Mouse (Mus musculus): ENCODE measurements around the gene 4933411K16Rik.

The 4933411K16Rik gene

DNA sequence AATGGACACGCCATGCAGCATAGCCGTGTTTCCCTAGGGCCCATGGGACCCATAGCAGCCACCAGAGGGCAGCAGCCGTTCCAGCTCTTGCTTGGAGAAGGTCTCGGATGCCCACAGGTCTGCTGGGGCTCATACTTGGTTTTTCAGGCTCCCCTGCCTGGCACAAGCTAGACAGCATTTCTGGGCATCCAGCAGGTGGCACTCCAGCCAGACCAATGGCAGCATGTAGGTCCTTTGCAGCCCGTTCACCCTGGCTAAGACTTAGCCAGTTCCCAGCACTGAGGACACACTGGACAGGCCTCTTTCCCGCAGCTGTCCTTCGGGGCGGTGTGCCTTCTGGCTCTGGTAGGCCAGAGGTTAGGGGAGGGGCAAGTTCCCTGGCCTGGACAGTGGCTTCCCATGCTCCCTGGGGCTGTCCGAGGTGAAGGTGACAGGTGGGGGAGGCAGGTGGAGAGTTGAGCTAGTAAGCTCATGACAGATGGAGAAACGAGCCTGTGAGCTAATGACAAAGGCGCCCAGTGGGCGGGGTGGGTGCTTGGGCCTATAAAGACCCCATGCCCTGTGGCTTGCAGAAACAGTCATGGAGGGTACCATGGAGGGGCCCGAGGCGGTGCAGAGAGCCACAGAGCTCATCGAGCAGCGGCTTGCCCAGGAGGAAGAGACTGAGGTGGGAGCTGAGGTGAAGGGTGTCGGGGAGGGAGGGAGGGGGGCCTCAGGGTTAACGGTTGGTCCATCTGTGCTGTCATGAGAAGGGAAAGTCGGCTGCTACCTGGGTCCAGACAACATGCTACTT lies 16.4 kb upstream of the 4933411K16Rik start, which contains the start of gene Ankrd2:
TSS of gene Ankrd2 (plus strand) at position 545 of the 793 bp plus-strand sequence.
- peak; percentile 88 for DNase-seq (ENCODE audit: low read depth, low spot score)

GRCm38 (mm10) chr19:42036357-42036756 lies 15.7 kb upstream of the 4933411K16Rik start:
- no peak for DNase-seq (ENCODE audit: low read depth, low spot score)

GRCm38 (mm10) chr19:42037167-42037702 lies 14.8 kb upstream of the 4933411K16Rik start:
- DNase-seq (ENCODE audit: low read depth, low spot score) = no peak

GRCm38 (mm10) chr19:42038310-42038709 lies 13.7 kb upstream of the 4933411K16Rik start:
- DNase-seq (ENCODE audit: low read depth, low spot score) = no peak

- DNase-seq (ENCODE audit: low read depth, low spot score) = no peak
Measured at GRCm38 (mm10) chr19:42043988-42044387, 8.1 kb upstream of the 4933411K16Rik start.

- DNase-seq (ENCODE audit: low read depth, low spot score) = peak; percentile 92
Measured at GRCm38 (mm10) chr19:42045269-42046102, 6.6 kb upstream of the 4933411K16Rik start, which contains the start of gene Hoga1. Gene Hoga1 (plus strand): TSS chr19:42045610.

GRCm38 (mm10) chr19:42050251-42050650 lies 1.8 kb upstream of the 4933411K16Rik start:
- DNase-seq (ENCODE audit: low read depth, low spot score) = no peak

- DNase-seq (ENCODE audit: low read depth, low spot score) = no peak
Measured at GRCm38 (mm10) chr19:42051351-42051750, 697 bp upstream of the 4933411K16Rik start.

- DNase-seq (ENCODE audit: low read depth, low spot score) = no peak
Measured at GRCm38 (mm10) chr19:42054255-42054654, 2.2 kb downstream of the 4933411K16Rik start.

DNA sequence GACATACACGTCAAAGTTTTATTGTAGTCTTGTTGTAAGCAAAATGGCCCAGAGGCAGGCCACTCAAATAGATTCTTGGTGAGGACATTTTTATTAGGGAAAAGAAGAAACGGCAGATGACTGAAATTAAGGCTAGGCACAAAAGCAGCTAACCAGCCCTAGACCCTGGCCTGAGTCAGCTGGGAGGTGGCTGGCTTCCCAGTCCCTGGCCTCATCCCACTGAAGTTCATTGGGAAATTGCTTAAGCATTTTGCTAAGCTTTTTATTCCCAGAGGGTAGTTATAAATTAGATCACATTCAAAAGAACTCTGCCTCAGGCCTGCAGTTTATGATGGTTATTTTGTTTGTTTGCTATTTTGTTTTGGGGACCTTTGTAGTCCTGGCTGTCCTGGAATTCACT lies 3.8 kb downstream of the 4933411K16Rik start:
- DNase-seq (ENCODE audit: low read depth, low spot score) = peak; percentile 60

GRCm38 (mm10) chr19:42056719-42057409 lies 4.8 kb downstream of the 4933411K16Rik start:
- no peak for DNase-seq (ENCODE audit: low read depth, low spot score)

GRCm38 (mm10) chr19:42058426-42058825 lies 6.4 kb downstream of the 4933411K16Rik start:
- DNase-seq (ENCODE audit: low read depth, low spot score) = no peak

GRCm38 (mm10) chr19:42061443-42061842 lies 9.4 kb downstream of the 4933411K16Rik start:
- DNase-seq (ENCODE audit: low read depth, low spot score) = no peak

DNA sequence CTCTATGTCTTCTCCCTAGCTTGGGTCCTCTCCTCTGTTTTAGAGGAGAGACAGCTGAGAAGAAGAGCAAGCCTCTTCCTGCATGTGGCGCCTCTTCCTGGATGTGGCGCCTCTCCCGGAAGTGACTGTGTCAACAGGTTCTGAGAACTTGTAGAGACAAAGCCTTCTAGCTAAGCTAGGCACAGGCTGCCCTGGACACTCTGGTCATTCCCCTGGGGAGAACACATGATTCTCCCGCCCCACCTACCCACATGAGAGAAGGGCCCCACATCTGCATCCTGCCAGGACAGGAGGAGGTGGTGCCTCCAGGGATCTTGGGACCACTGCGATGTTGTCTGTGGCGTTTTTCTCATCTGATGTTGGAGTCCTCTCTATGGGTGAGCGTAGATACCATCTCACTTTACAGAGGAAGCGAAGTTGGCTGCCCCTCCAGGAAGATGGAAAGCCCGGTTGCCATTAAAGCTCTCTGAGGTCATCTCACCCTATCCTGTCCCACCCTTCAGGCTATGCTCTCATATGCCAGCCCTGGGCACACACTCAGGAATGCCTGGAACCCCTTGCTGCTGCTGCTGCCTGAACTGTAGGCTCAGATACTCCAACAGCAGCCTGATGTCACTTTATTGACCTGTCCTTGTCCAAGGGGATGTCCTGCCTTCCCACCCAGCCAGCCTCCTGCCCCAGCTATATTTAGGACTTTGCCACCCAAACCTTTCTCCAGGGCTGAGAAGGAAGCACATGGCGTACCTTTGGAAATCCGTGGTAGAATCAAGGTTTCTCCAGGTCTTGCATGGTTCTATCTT lies 16.6 kb downstream of the 4933411K16Rik start:
- DNase-seq (ENCODE audit: low read depth, low spot score) = peak; percentile 55

DNA sequence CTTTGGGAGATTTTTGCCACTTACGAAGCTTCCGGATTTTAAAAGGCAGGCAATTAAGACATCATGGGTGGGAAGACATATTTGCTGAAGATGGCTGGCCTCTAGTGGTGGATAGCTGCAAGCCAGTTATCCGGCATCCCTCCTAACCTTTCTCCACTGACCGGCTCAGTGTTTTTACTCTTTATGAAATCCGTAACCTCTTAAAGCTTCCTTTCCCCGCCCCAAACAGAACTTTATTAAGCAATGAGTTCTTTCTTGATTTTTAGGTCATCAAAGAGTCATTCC lies 17.1 kb downstream of the 4933411K16Rik start:
- DNase-seq (ENCODE audit: low read depth, low spot score) = peak; percentile 58

- no peak for DNase-seq (ENCODE audit: low read depth, low spot score)
Measured at GRCm38 (mm10) chr19:42071221-42071620, 19.2 kb downstream of the 4933411K16Rik start.

DNA sequence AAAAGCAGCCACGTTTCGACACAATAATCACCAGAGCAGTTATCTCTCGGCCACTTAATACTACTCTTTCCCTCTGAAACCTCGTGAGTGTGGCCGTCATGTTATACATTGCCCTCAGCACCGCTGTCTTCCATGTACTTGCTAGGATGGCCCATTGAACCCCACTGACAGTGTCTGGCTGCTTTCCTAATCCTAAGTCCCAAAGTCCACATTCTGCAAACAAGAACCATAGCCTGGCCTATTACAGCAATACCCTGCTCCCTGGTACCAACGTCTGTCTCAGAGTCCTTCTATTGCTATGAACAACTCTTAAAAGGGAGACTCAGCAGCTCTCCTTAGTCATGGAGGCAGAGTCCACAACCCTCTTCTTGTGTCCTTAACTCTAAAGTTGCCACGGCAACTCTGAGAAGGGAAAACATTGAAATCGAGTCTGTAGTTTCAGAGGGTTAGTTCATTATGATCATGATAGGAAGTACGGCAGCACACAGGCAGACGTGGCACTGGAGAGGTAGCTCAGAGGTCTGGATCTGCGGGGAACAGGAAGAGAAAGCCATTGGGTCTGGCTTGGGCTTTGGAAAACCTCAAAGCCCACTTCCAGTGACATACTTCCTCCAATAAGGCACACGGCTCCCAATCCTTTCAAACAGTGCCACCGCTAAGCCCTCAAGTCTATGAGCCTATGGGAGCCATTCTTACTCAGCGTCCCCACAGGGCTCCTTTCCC lies 20.0 kb downstream of the 4933411K16Rik start:
- DNase-seq (ENCODE audit: low read depth, low spot score) = no peak

GRCm38 (mm10) chr19:42072802-42073201 lies 20.8 kb downstream of the 4933411K16Rik start:
- DNase-seq (ENCODE audit: low read depth, low spot score) = no peak

DNA sequence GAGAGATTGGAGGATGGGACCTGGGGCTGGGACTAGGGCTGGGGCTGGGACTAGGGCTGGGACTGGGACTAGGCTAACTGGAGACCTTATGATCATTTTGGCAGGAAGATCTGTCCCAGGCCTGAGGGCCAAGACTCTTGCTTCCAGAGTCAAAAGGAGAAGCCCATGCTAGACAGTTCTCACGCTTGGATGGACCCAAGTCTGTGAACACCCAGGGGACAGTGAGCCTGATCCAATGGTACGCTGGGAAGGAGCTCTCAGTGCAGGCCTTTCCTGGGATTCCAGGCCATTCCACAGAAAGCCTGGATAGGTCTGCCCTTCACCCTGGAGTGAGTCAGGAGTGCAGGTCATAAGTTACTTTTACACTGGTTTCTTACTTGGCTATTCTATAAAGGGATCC lies 23.0 kb downstream of the 4933411K16Rik start:
- no peak for DNase-seq (ENCODE audit: low read depth, low spot score)

GRCm38 (mm10) chr19:42075992-42076391 lies 23.9 kb downstream of the 4933411K16Rik start:
- DNase-seq (ENCODE audit: low read depth, low spot score) = no peak

Measured in skeletal muscle tissue, adult 2 months (tissue).